Mouse (Mus musculus): Measurements from ENCODE around the gene Fbll1.

DNA sequence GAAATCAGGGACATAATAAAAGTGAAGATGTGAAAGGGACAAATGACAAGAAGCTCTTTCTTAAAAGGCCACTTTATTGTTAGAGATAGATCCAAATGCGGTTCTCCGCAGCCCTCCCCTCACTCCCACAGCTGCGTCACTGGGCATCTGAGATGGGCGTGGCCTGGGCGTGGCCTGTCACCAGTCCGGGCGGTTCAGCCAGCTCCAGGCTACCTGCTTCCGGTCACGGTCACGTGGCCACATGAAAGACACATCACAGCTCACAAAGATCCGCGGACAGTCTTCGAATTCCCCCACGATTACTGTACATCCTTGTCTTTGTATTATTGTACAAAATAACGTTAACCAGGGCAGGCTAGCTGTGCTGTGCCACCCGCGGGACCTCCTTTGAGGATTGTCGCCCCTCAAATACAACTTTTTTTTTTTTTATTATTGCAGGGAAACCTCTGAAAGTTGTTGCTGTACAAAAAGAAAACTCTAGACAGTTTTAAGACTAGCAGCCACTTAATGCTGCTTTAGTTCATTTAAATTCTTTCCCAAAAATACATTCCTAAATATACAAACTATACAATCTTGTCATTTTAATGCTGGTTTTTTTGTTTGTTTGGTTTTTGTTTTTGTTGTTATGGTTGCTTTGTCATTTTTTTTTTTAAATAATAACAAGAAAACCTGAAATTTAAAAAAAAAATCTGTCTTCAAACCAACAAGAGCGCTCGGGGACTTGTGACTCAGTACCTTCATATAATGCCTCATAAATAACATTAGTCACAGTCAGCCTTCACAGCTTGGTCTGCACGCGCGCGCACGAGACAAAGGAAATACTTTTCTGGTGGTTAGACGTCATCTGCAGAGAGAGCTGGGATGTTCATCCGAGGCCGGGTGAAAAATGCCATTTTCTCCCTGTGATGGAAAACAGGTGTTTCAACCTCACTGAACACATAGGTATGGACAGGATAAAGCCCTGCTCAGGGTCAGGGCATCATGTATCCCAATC, 40.0 kb upstream of the Fbll1 start:
- no peak for TF ChIP-seq GATA1 (IDR thresholded peaks at IDR 0.05; ENCODE audit: low read length)
- TF ChIP-seq TAL1 (IDR thresholded peaks at IDR 0.05; ENCODE audit: low read length): no peak

Measured in erythroblast, embryonic 14.5 days (primary cell).